Mouse (Mus musculus): ENCODE measurements around the gene Svip. TPM values are rescaled to one million over a fixed set of nuclear protein-coding genes. Genes with fewer than 3 reads are reported as not detected.

The Svip gene
- polyA plus RNA-seq, 1 experiment from 2014 or later: 26.9 TPM

GRCm38 (mm10) chr7:51972252-51972855, 33.5 kb downstream of the Svip start:
- no peaks in the 10 kb centered on the region for H3K27me3 ChIP-seq (replicated peaks; ENCODE audit: control insufficient read depth, insufficient read depth, low read length)
- no peak overlapping the region for H3K4me3 ChIP-seq (ENCODE audit: low read depth, low read length)
- 34% methylated on average over 6 of the region's 6 CpGs for WGBS
- DNase-seq (ENCODE audit: low spot score): peak; percentile 86
- no peak overlapping the region for H3K9ac ChIP-seq (ENCODE audit: low read length)
- peak; percentile 71 for ATAC-seq
- no peak overlapping the region for H3K27ac ChIP-seq (ENCODE audit: low read depth, low read length)
- no peaks in the 10 kb centered on the region for H3K9me3 ChIP-seq (replicated peaks; ENCODE audit: control insufficient read depth, low read length)
- H3K4me2 ChIP-seq (ENCODE audit: low read length): no peak overlapping the region
- peaks cover 10% of the 10 kb centered on the region for H3K4me1 ChIP-seq (ENCODE audit: control insufficient read depth, insufficient read depth, low read length)
- no peaks in the 10 kb centered on the region for H3K36me3 ChIP-seq (ENCODE audit: control insufficient read depth, insufficient read depth, low read length)

GRCm38 (mm10) chr7:51969379-51969778, 36.4 kb downstream of the Svip start:
- Histone ChIP-seq H3K27ac (ENCODE audit: low read depth, low read length) (no peak overlapping the region), H3K4me1 (ENCODE audit: control insufficient read depth, insufficient read depth, low read length) (0 out of 2 replicates have a peak, but pooled peaks cover 2% of the 10 kb centered on the region), H3K4me3 (ENCODE audit: low read depth, low read length) (no peak overlapping the region), H3K9ac (ENCODE audit: low read length) (no peak overlapping the region), H3K9me3 (replicated peaks; ENCODE audit: control insufficient read depth, low read length) (no peaks in the 10 kb centered on the region), H3K4me2 (ENCODE audit: low read length) (no peak overlapping the region), H3K27me3 (replicated peaks; ENCODE audit: control insufficient read depth, insufficient read depth, low read length) (no peaks in the 10 kb centered on the region), H3K36me3 (ENCODE audit: control insufficient read depth, insufficient read depth, low read length) (no peaks in the 10 kb centered on the region)
- no peak for DNase-seq (ENCODE audit: low spot score)
- ATAC-seq: no peak

GRCm38 (mm10) chr7:51967581-51967980, 38.2 kb downstream of the Svip start:
- no peak for DNase-seq (ENCODE audit: low spot score)
- no peak overlapping the region for H3K4me2 ChIP-seq (ENCODE audit: low read length)
- WGBS: 84% methylated on average over 4 of the region's 4 CpGs

GRCm38 (mm10) chr7:51964681-51965080, 41.1 kb downstream of the Svip start:
- Histone ChIP-seq H3K4me3 (ENCODE audit: low read depth, low read length) (no peak overlapping the region), H3K27me3 (replicated peaks; ENCODE audit: control insufficient read depth, insufficient read depth, low read length) (no peaks in the 10 kb centered on the region), H3K4me1 (ENCODE audit: control insufficient read depth, insufficient read depth, low read length) (0 out of 2 replicates have a peak, but pooled peaks cover 4% of the 10 kb centered on the region), H3K27ac (ENCODE audit: low read depth, low read length) (no peak overlapping the region), H3K4me2 (ENCODE audit: low read length) (no peak overlapping the region), H3K36me3 (ENCODE audit: control insufficient read depth, insufficient read depth, low read length) (no peaks in the 10 kb centered on the region), H3K9ac (ENCODE audit: low read length) (no peak overlapping the region), H3K9me3 (replicated peaks; ENCODE audit: control insufficient read depth, low read length) (no peaks in the 10 kb centered on the region)
- WGBS: 94% methylated on average over 7 of the region's 7 CpGs
- DNase-seq (ENCODE audit: low spot score) (no peak), ATAC-seq (no peak)

More at GRCm38 (mm10) chr7:51967581-51967980, 38.2 kb downstream of the Svip start:
- Histone ChIP-seq H3K4me1 (ENCODE audit: control insufficient read depth, insufficient read depth, low read length) (0 out of 2 replicates have a peak, but pooled peaks cover 3% of the 10 kb centered on the region), H3K27me3 (replicated peaks; ENCODE audit: control insufficient read depth, insufficient read depth, low read length) (no peaks in the 10 kb centered on the region), H3K9me3 (replicated peaks; ENCODE audit: control insufficient read depth, low read length) (no peaks in the 10 kb centered on the region), H3K27ac (ENCODE audit: low read depth, low read length) (no peak overlapping the region), H3K9ac (ENCODE audit: low read length) (no peak overlapping the region), H3K4me3 (ENCODE audit: low read depth, low read length) (no peak overlapping the region), H3K36me3 (ENCODE audit: control insufficient read depth, insufficient read depth, low read length) (no peaks in the 10 kb centered on the region)
- no peak for ATAC-seq

- H3K27me3 ChIP-seq (replicated peaks; ENCODE audit: control insufficient read depth, insufficient read depth, low read length): no peaks in the 10 kb centered on the region
- 36% methylated on average over 10 of the region's 10 CpGs for WGBS
- H3K4me3 ChIP-seq (ENCODE audit: low read depth, low read length): no peak overlapping the region
- 0 out of 2 replicates have a peak, but pooled peaks cover 4% of the 10 kb centered on the region for H3K4me1 ChIP-seq (ENCODE audit: control insufficient read depth, insufficient read depth, low read length)
- DNase-seq (ENCODE audit: low spot score): peak; percentile 37
- peak; percentile 68 for ATAC-seq
- H3K4me2 ChIP-seq (ENCODE audit: low read length): no peak overlapping the region
- no peak overlapping the region for H3K9ac ChIP-seq (ENCODE audit: low read length)
- no peaks in the 10 kb centered on the region for H3K36me3 ChIP-seq (ENCODE audit: control insufficient read depth, insufficient read depth, low read length)
- peak overlapping the region; percentile 30; the same call in 1 of the 2 replicates for H3K27ac ChIP-seq (ENCODE audit: low read depth, low read length)
- H3K9me3 ChIP-seq (replicated peaks; ENCODE audit: control insufficient read depth, low read length): no peaks in the 10 kb centered on the region
Observed at GRCm38 (mm10) chr7:51962219-51962952, 43.4 kb downstream of the Svip start.

GRCm38 (mm10) chr7:51960698-51961374, 45.0 kb downstream of the Svip start:
- Histone ChIP-seq H3K36me3 (ENCODE audit: control insufficient read depth, insufficient read depth, low read length) (no peaks in the 10 kb centered on the region), H3K27me3 (replicated peaks; ENCODE audit: control insufficient read depth, insufficient read depth, low read length) (no peaks in the 10 kb centered on the region), H3K9me3 (replicated peaks; ENCODE audit: control insufficient read depth, low read length) (no peaks in the 10 kb centered on the region), H3K4me2 (ENCODE audit: low read length) (no peak overlapping the region), H3K4me1 (ENCODE audit: control insufficient read depth, insufficient read depth, low read length) (peaks cover 6% of the 10 kb centered on the region; the same call in 1 of the 2 replicates), H3K27ac (ENCODE audit: low read depth, low read length) (no peak overlapping the region), H3K9ac (ENCODE audit: low read length) (no peak overlapping the region), H3K4me3 (ENCODE audit: low read depth, low read length) (no peak overlapping the region)
- WGBS: 54% methylated on average over 6 of the region's 6 CpGs
- DNase-seq (ENCODE audit: low spot score) (peak; percentile 83), ATAC-seq (peak; percentile 78)

- no peak overlapping the region for H3K9ac ChIP-seq (ENCODE audit: low read length)
- no peak overlapping the region for H3K27ac ChIP-seq (ENCODE audit: low read depth, low read length)
- DNase-seq (ENCODE audit: low spot score): no peak
- peaks cover 8% of the 10 kb centered on the region; the same call in 1 of the 2 replicates for H3K4me1 ChIP-seq (ENCODE audit: control insufficient read depth, insufficient read depth, low read length)
- no peaks in the 10 kb centered on the region for H3K9me3 ChIP-seq (replicated peaks; ENCODE audit: control insufficient read depth, low read length)
- H3K36me3 ChIP-seq (ENCODE audit: control insufficient read depth, insufficient read depth, low read length): no peaks in the 10 kb centered on the region
- no peak overlapping the region for H3K4me3 ChIP-seq (ENCODE audit: low read depth, low read length)
- H3K27me3 ChIP-seq (replicated peaks; ENCODE audit: control insufficient read depth, insufficient read depth, low read length): no peaks in the 10 kb centered on the region
- no peak overlapping the region for H3K4me2 ChIP-seq (ENCODE audit: low read length)
- no peak for ATAC-seq
Observed at GRCm38 (mm10) chr7:51957766-51958165, 48.1 kb downstream of the Svip start.

- Histone ChIP-seq H3K4me2 (ENCODE audit: low read length) (no peak overlapping the region), H3K9ac (ENCODE audit: low read length) (0 out of 2 replicates have a peak overlapping the region, but pooled peaks have one; percentile 3), H3K36me3 (ENCODE audit: control insufficient read depth, insufficient read depth, low read length) (no peaks in the 10 kb centered on the region), H3K4me3 (ENCODE audit: low read depth, low read length) (no peak overlapping the region), H3K4me1 (ENCODE audit: control insufficient read depth, insufficient read depth, low read length) (peaks cover 4% of the 10 kb centered on the region; the same call in 1 of the 2 replicates), H3K27me3 (replicated peaks; ENCODE audit: control insufficient read depth, insufficient read depth, low read length) (no peaks in the 10 kb centered on the region), H3K9me3 (replicated peaks; ENCODE audit: control insufficient read depth, low read length) (no peaks in the 10 kb centered on the region), H3K27ac (ENCODE audit: low read depth, low read length) (no peak overlapping the region; the same call in 1 of the 2 replicates)
- ATAC-seq (peak; percentile 63), DNase-seq (ENCODE audit: low spot score) (peak; percentile 40)
- WGBS: 44% methylated on average over 9 of the region's 9 CpGs
Observed at GRCm38 (mm10) chr7:51955424-51956041, 50.3 kb downstream of the Svip start.
